Mouse (Mus musculus) Patski (cell line): Measurements from ENCODE around the gene Plekha6. TPM values are rescaled to one million over a fixed set of nuclear protein-coding genes. Genes with fewer than 3 reads are reported as not detected.

Experiments used
- ATAC-seq: fragments of 100-300 bp; one replicate; pipeline ENCODE4 v1.8.0; 2021
- CTCF ChIA-PET: fragments of 350-600 bp; sonication (Branson Sonifier 250); formaldehyde crosslinking; loops from one replicate; lab custom pipeline; 2022; ENCODE audit warnings: inconsistent platforms; lab: Charles Lee
- POLR2A ChIA-PET: fragments of 350-600 bp; sonication (Branson Sonifier 250); formaldehyde crosslinking; loops from one replicate; lab custom pipeline; 2022; ENCODE audit warnings: antibody characterized with exemption, inconsistent platforms; lab: Charles Lee
- DNase-seq: peaks from one replicate; pipeline ENCODE4 v3.0.0-alpha.2; 2011; ENCODE audit warnings: low read depth, low spot score
- H3K27me3 ChIP-seq: fragments of 371-371 bp; one replicate; pipeline ENCODE4 v1.5.1; 2021
- CTCF ChIP-seq: fragments of 100-300 bp; IDR thresholded peaks from one replicate; pipeline ENCODE4 v1.5.1; 2021
- in situ Hi-C: fragments of 300-500 bp; cut with MboI; formaldehyde crosslinking; loops from 3 replicates; pipeline ENCODE4 v1.11.1; 2018; ENCODE audit warnings: low pct_unique_long_range_greater_than_20kb, mixed read lengths
- polyA plus RNA-seq: library from polyadenylated mRNA; unstranded; gene quantifications from one replicate; pipeline ENCODE4 v1.2.3, GENCODE M21; 2021

Gene Plekha6
- polyA plus RNA-seq, 1 experiment from 2014 or later, result 17.6 TPM

- no peaks in the 10 kb centered on the region for H3K27me3 ChIP-seq
- CTCF ChIA-PET, result interaction anchor here (1.1 kb wide), 1 partner anchor 215 kb away, joined by 3 read pairs; no protein-coding TSS in a partner anchor
- no peak for DNase-seq
- in situ Hi-C loops, result no loop called here
- TF ChIP-seq CTCF, result no peak
- no peak for ATAC-seq
- POLR2A ChIA-PET, result no interaction called here
Observed at GRCm38 (mm10) chr1:133138401-133138800, 25.6 kb upstream of the Plekha6 start.

- POLR2A ChIA-PET, result no interaction called here
- H3K27me3 ChIP-seq, result no peaks in the 10 kb centered on the region
- ATAC-seq (peak; percentile 26), DNase-seq (no peak)
- TF ChIP-seq CTCF, result peak; percentile 93
- in situ Hi-C loops, result no loop called here
- CTCF ChIA-PET, result interaction anchor here (0.7 to 1.7 kb wide), 3 partner anchors 10 to 207 kb away, joined by 3 to 7 read pairs (median 4); no protein-coding TSS in a partner anchor
Observed at GRCm38 (mm10) chr1:133146014-133147009, 17.7 kb upstream of the Plekha6 start.

DNA sequence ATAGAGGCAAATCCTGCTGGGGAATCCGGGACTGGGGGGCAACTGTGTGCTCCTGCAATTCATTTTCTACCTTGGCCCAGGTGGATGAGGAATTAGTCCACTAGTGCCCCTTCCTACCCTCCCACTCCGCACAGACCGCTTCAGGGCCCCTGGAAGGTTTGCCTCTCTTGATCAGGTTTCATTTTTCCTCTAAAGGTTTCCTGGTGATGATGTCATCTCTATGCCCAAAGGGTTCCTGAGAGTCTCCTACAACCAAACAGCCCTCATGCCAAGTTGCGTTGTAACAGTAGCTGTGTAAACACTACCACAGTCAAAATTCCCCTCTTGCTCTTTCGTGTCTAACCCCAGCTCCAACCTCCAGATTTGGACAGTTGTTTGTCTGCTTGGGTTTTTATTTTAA lies 16.7 kb upstream of the Plekha6 start:
- DNase-seq, result no peak
- ChIA-PET CTCF (no interaction called here), POLR2A (no interaction called here)
- in situ Hi-C loops, result no loop called here
- no peak for ATAC-seq
- TF ChIP-seq CTCF, result no peak
- H3K27me3 ChIP-seq, result no peaks in the 10 kb centered on the region

- no peak for ATAC-seq
- ChIA-PET POLR2A (no interaction called here), CTCF (no interaction called here)
- H3K27me3 ChIP-seq, result no peaks in the 10 kb centered on the region
- in situ Hi-C loops, result no loop called here
- no peak for TF ChIP-seq CTCF
- DNase-seq, result no peak
Observed at GRCm38 (mm10) chr1:133148122-133148521, 15.9 kb upstream of the Plekha6 start.

- in situ Hi-C loops, result no loop called here
- TF ChIP-seq CTCF, result no peak
- ChIA-PET POLR2A (no interaction called here), CTCF (interaction anchor here (1.1 kb wide), 1 partner anchor 27 kb away, joined by 4 read pairs; no protein-coding TSS in a partner anchor)
- H3K27me3 ChIP-seq, result no peaks in the 10 kb centered on the region
- no peak for ATAC-seq
- DNase-seq, result no peak
Observed at GRCm38 (mm10) chr1:133150556-133150955, 13.5 kb upstream of the Plekha6 start.

DNA sequence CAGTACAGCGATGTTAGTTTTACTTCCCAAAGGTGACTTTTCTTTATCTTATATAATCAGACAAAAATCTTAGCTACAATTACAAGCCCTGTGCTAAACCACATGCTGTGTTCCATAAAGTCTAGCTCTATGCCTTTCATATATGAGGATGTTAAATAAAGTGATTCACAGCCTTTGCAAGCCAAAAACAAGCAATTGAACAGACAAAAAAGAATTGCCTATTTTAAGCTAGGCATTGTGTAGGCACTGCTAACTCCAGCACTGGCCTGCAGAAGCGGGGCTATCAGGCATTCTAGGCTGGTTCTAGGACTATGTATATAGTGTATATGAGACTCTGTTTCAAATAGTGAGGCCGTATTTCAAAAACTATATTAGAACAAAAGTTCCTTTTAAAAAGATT lies 11.8 kb upstream of the Plekha6 start:
- TF ChIP-seq CTCF, result no peak
- ChIA-PET POLR2A (no interaction called here), CTCF (interaction anchor here (1.3 kb wide), 1 partner anchor 201 kb away, joined by 4 read pairs; no protein-coding TSS in a partner anchor)
- ATAC-seq (no peak), DNase-seq (no peak)
- H3K27me3 ChIP-seq, result no peaks in the 10 kb centered on the region
- in situ Hi-C loops, result no loop called here

DNA sequence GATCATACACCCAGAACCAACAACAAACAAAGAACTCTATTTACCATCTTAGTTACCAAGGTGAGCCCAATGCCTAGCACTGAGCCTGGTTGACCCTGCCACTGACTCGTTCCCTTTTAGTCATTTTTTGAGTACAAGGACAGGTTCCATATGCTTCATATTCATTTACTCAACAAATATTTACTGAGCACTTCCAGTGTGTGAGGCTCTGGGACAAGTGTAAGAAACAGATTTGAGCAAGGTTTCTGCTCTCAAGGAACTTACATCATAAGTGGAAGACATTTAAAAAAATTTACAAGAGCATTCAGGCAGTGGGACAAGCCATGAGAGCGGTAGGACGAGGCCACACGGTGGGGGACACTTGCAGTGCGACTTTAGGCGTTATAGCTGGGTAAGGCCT lies 8.7 kb upstream of the Plekha6 start:
- no peak for TF ChIP-seq CTCF
- no peak for ATAC-seq
- ChIA-PET CTCF (no interaction called here), POLR2A (no interaction called here)
- no peak for DNase-seq
- in situ Hi-C loops, result no loop called here
- no peaks in the 10 kb centered on the region for H3K27me3 ChIP-seq

- TF ChIP-seq CTCF, result no peak
- ChIA-PET POLR2A (no interaction called here), CTCF (interaction anchor here (1.1 kb wide), 1 partner anchor 18 kb away, joined by 3 read pairs; no protein-coding TSS in a partner anchor)
- DNase-seq (no peak), ATAC-seq (no peak)
- H3K27me3 ChIP-seq, result peaks cover 26% of the 10 kb centered on the region
- in situ Hi-C loops, result no loop called here
Observed at GRCm38 (mm10) chr1:133159128-133159564, 4.9 kb upstream of the Plekha6 start.

- ChIA-PET POLR2A (interaction anchor here (0.6 kb wide), 1 partner anchor 812 kb away, joined by 3 read pairs; no protein-coding TSS in a partner anchor), CTCF (no interaction called here)
- DNase-seq (no peak), ATAC-seq (no peak)
- H3K27me3 ChIP-seq, result peaks cover 48% of the 10 kb centered on the region
- TF ChIP-seq CTCF, result no peak
- in situ Hi-C loops, result no loop called here
Observed at GRCm38 (mm10) chr1:133161559-133161958, 2.5 kb upstream of the Plekha6 start.

- in situ Hi-C loops, result no loop called here
- ATAC-seq (no peak), DNase-seq (no peak)
- ChIA-PET CTCF (interaction anchor here (0.8 kb wide), 1 partner anchor 202 kb away, joined by 3 read pairs; the partner anchor contains the start of gene Etnk2), POLR2A (interaction anchor here (0.6 kb wide), 1 partner anchor 812 kb away, joined by 3 read pairs; no protein-coding TSS in a partner anchor)
- no peak for TF ChIP-seq CTCF
- H3K27me3 ChIP-seq, result peaks cover 48% of the 10 kb centered on the region
Observed at GRCm38 (mm10) chr1:133162046-133162445, 2.0 kb upstream of the Plekha6 start.
